Mouse (Mus musculus): Measurements from ENCODE around the gene Gm10837. TPM values are rescaled to one million over a fixed set of nuclear protein-coding genes. Genes with fewer than 3 reads are reported as not detected.

Gene Gm10837
- polyA plus RNA-seq (2014; fragmentation: Illumina TruSeq; extraction: RNeasy Lipid Tissue Mini Kit (QIAGEN cat#74804); ENCODE audit: low replicate concordance), result not detected

DNA sequence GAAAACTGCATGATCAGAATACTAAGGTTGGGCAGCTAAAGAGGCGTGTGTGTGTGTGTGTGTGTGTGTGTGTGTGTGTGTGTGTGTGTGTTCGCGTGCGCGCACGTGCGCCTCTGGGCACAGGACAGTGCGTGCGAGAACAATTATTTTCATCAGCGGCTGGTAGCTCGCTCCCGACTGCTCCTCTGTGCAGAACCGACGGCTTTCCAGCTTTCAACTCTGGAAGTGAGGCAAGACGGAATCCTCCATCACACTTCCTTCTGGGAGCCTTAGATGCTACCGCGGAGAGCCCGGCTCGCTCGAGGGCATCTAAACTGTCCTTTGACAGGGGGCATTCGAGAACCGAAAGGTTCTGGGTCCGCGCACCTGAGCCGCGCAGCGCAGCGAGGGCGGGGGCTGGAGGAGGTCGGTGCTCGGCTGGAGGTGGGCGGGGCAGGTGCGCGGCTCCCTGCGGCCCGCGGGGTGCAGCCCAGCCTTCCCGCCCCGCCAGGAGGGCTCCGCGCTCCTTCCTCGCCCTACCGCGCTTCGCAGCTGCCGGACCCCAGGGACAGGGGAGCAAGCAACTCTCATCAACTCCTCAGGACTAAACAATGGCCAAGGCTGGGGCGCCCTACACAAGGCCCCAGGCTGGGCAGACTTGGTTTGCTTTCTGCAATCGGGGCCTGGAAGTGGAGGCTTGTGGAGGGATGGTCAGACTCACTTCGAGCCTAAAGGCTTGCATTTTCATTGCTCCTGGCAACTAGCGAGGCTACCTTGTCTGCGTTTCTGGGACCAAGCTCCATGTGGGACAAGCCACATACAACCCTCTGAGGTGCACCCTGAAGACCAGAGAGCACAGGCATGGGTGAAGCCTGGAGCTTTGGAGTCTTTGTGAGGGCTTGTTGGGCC, at the start of gene Gm10837:
Gm10837 (plus strand) TSS at position 146 of the 888 bp plus-strand sequence.

DNA sequence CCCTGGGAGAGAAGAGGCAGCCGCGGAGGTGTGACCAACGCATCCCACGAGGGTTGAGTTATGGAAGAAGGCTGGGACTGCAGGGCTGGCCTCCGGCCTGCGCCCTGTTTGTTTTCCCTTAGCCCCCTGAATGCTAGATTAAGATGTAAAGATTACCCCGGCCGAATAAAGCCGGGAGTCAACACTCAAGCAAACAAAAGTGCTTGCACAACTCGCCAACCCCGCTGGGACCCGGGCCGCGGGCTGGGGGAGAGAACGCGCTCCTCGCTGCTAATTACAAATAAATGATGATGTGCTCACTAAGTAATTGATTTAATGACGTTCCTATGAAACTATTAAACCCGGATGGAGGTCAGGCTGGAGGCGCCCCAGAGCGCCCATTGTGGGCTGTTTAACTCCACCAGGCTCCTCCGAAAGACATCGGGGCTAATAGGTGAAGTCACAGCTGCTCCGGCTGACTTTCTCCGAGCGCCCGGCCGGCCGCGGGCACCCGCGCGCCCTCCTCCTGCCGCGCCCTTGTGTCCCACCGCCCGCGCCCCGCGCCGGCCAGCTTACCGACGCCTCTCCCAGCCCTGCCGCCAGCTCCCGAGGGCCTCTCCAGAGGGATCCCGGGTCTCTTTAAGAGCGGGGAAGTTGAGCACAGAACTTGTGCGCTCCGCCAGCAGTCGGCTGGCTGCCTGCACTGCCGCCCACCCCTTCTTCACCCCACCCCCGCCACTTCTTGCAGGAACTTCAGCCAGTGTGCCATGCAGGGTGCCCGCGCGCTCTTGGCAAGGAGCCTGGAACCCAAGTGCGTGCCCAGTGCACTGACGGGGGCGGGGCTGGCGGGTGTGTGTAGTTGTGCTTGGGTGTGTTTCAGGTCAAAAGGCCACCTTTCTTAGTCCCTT, 39.6 kb upstream of the Gm10837 start, which contains the start of gene Gm5089:
Gm5089 (minus strand) TSS at position 620 of the 887 bp plus-strand sequence.

GRCm38 (mm10) chr14:122464763-122465741, 25.3 kb upstream of the Gm10837 start, which contains the start of gene Zic5:
Zic5 (minus strand) TSS chr14:122465677.

GRCm38 (mm10) chr14:122474891-122475556, 15.4 kb upstream of the Gm10837 start, which contains the start of gene Zic2:
Zic2 (plus strand) TSS chr14:122475435.

GRCm38 (mm10) chr14:122534017-122534924, 43.9 kb downstream of the Gm10837 start, which contains the start of gene Pcca:
Pcca (plus strand) TSS chr14:122534324.

Other genes with a start within 250 kb of the Gm10837 start
- not detected for gene Gm5089, start 39.5 kb upstream of the Gm10837 start, polyA plus RNA-seq (2014; fragmentation: Illumina TruSeq; extraction: RNeasy Lipid Tissue Mini Kit (QIAGEN cat#74804); ENCODE audit: low replicate concordance)
- not detected for gene Zic5, start 24.9 kb upstream of the Gm10837 start, polyA plus RNA-seq (2014; fragmentation: Illumina TruSeq; extraction: RNeasy Lipid Tissue Mini Kit (QIAGEN cat#74804); ENCODE audit: low replicate concordance)
- gene Zic2, start 15.2 kb upstream of the Gm10837 start, polyA plus RNA-seq (2014; fragmentation: Illumina TruSeq; extraction: RNeasy Lipid Tissue Mini Kit (QIAGEN cat#74804); ENCODE audit: low replicate concordance), result not detected
- gene Pcca, start 43.7 kb downstream of the Gm10837 start, polyA plus RNA-seq (2014; fragmentation: Illumina TruSeq; extraction: RNeasy Lipid Tissue Mini Kit (QIAGEN cat#74804); ENCODE audit: low replicate concordance), result 16.1 TPM